ENCODE assay signal across 30 mouse cellular contexts in the genomic region with DNA sequence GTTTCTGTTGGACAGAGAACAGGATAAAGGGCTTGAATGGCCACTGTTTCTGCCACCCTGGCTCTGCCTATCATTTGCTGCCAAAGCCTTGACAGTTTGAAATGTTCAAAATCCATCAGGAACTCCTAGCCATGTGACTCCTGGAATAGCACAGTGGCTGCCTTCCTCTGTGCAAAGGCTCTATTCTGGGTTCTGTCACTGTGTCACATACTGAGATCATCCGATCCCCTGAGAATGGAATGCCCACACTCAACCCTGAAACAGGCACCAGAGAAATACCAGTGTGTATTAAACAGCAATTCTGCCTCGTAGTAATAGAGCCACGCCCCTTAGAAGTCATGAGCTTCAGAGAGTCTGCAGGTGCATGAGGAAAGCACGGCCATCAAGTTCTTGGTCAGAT. TPM values are rescaled to one million over a fixed set of nuclear protein-coding genes. Genes with fewer than 3 reads are reported as not detected.
DNase-seq lines count a peak whose midpoint lies in the region; ATAC-seq and TF ChIP-seq lines count a peak whose summit lies in the region.
"Had no signal": no experiment of that assay in that cellular context is flagged by ENCODE, and none has a peak within 500 bp of the region (broad histone marks: within the 10 kb centered on the region; RNA-seq: fewer than 3 reads in every experiment).

No protein-coding gene starts in this region.

- H3K27me3 ChIP-seq in forebrain, postnatal 0 days (ENCODE audit: insufficient read depth, low read length) = no peaks in the 10 kb centered on the region
- no peaks in the 10 kb centered on the region for H3K27me3 ChIP-seq in forebrain, embryonic 16.5 days (replicated peaks; ENCODE audit: control insufficient read depth, insufficient read depth, low read length)
- H3K27me3 ChIP-seq in heart, embryonic 12.5 days (replicated peaks) = no peaks in the 10 kb centered on the region
- H3K27me3 ChIP-seq in heart, postnatal 0 days (ENCODE audit: control insufficient read depth, insufficient read depth, low read length) = no peaks in the 10 kb centered on the region
- H3K27me3 ChIP-seq in heart, adult 2 months (ENCODE audit: control insufficient read depth, insufficient read depth, low read length) = no peaks in the 10 kb centered on the region
- H3K27me3 ChIP-seq in myocyte (ENCODE audit: control insufficient read depth, insufficient read depth, insufficient read length) = no peaks in the 10 kb centered on the region
- H3K27me3 ChIP-seq: hindbrain, embryonic 12.5 days; intestine, embryonic 15.5 days; liver, embryonic 12.5 days; midbrain, embryonic 12.5 days; neural tube, embryonic 15.5 days; stomach, embryonic 15.5 days had no signal

- intact Hi-C loops in heart, postnatal 10 days (cut with DNase I) = no loop called here
- intact Hi-C loops in heart, adult 2 months (cut with DNase I) = no loop called here

- no peaks in the 10 kb centered on the region for H3K4me1 ChIP-seq in forebrain, postnatal 0 days (ENCODE audit: insufficient read depth)
- H3K4me1 ChIP-seq in forebrain, embryonic 16.5 days (replicated peaks; ENCODE audit: control insufficient read depth, insufficient read depth, low read length) = no peaks in the 10 kb centered on the region
- H3K4me1 ChIP-seq in heart, embryonic 12.5 days (replicated peaks) = peaks cover 27% of the 10 kb centered on the region
- peaks cover 15% of the 10 kb centered on the region for H3K4me1 ChIP-seq in heart, postnatal 0 days (ENCODE audit: control insufficient read depth, insufficient read depth)
- H3K4me1 ChIP-seq in heart, adult 2 months (ENCODE audit: control insufficient read depth, insufficient read depth, low read length) = peaks cover 3% of the 10 kb centered on the region; the same call in 1 of the 2 replicates
- H3K4me1 ChIP-seq: hindbrain, embryonic 12.5 days; intestine, embryonic 15.5 days; liver, embryonic 12.5 days; neural tube, embryonic 15.5 days; stomach, embryonic 15.5 days had no signal

- 82% methylated on average over 4 of the region's 4 CpGs for WGBS in forebrain, postnatal 0 days
- WGBS in forebrain, embryonic 16.5 days = 90% methylated on average over 4 of the region's 4 CpGs
- WGBS in heart, embryonic 12.5 days = 60% methylated on average over 4 of the region's 4 CpGs
- 35% methylated on average over 4 of the region's 4 CpGs for WGBS in heart, postnatal 0 days
- 64% methylated on average over 4 of the region's 4 CpGs for WGBS in heart, adult 2 months

- no peaks in the 10 kb centered on the region for H3K79me2 ChIP-seq in heart, adult 2 months (replicated peaks; ENCODE audit: control insufficient read depth, insufficient read depth, low read length)
- H3K79me2 ChIP-seq in myocyte (ENCODE audit: control insufficient read depth, insufficient read depth) = no peaks in the 10 kb centered on the region

- H3K4me3 ChIP-seq in forebrain, postnatal 0 days (ENCODE audit: low read depth, low read length) = no peak overlapping the region
- no peak overlapping the region for H3K4me3 ChIP-seq in forebrain, embryonic 16.5 days (replicated peaks; ENCODE audit: low read length)
- H3K4me3 ChIP-seq in heart, embryonic 12.5 days = no peak overlapping the region
- no peak overlapping the region for H3K4me3 ChIP-seq in heart, postnatal 0 days (ENCODE audit: low read depth, low read length)
- no peak overlapping the region for H3K4me3 ChIP-seq in heart, adult 2 months
- no peak overlapping the region for H3K4me3 ChIP-seq in myocyte
- H3K4me3 ChIP-seq: hindbrain, embryonic 12.5 days; intestine, embryonic 15.5 days; liver, embryonic 12.5 days; midbrain, embryonic 12.5 days; neural tube, embryonic 15.5 days; stomach, embryonic 15.5 days had no signal

- H3K9me3 ChIP-seq in forebrain, postnatal 0 days (ENCODE audit: low read length) = no peaks in the 10 kb centered on the region
- no peaks in the 10 kb centered on the region for H3K9me3 ChIP-seq in forebrain, embryonic 16.5 days (ENCODE audit: control insufficient read depth, low read length)
- no peaks in the 10 kb centered on the region for H3K9me3 ChIP-seq in heart, embryonic 12.5 days (replicated peaks)
- no peaks in the 10 kb centered on the region for H3K9me3 ChIP-seq in heart, postnatal 0 days (replicated peaks; ENCODE audit: control insufficient read depth, low read length)
- H3K9me3 ChIP-seq: G1E; hindbrain, embryonic 12.5 days; intestine, embryonic 15.5 days; liver, embryonic 12.5 days; midbrain, embryonic 12.5 days; neural tube, embryonic 15.5 days; stomach, embryonic 15.5 days had no signal

- H3K36me3 ChIP-seq in forebrain, postnatal 0 days (ENCODE audit: insufficient read depth) = peaks cover 25% of the 10 kb centered on the region
- H3K36me3 ChIP-seq in forebrain, embryonic 16.5 days (ENCODE audit: control insufficient read depth, insufficient read depth) = 0 out of 2 replicates have a peak, but pooled peaks cover 3% of the 10 kb centered on the region
- H3K36me3 ChIP-seq in heart, embryonic 12.5 days = peaks cover 23% of the 10 kb centered on the region; the same call in 1 of the 2 replicates
- H3K36me3 ChIP-seq in heart, postnatal 0 days (replicated peaks; ENCODE audit: control insufficient read depth, insufficient read depth, low read length) = peaks cover 12% of the 10 kb centered on the region; the same call in 1 of the 2 replicates
- no peaks in the 10 kb centered on the region for H3K36me3 ChIP-seq in heart, adult 2 months (ENCODE audit: control insufficient read depth, insufficient read depth, low read length)
- H3K36me3 ChIP-seq in myocyte (ENCODE audit: control insufficient read depth, insufficient read depth) = peaks cover 7% of the 10 kb centered on the region

- no peak overlapping the region for H3K4me2 ChIP-seq in forebrain, postnatal 0 days (ENCODE audit: low read depth)
- no peak overlapping the region for H3K4me2 ChIP-seq in forebrain, embryonic 16.5 days (ENCODE audit: low read length)
- H3K4me2 ChIP-seq in heart, embryonic 12.5 days = no peak overlapping the region
- no peak overlapping the region for H3K4me2 ChIP-seq in heart, postnatal 0 days (ENCODE audit: low read depth, low read length)
- peak overlapping the region; percentile 25 for H3K4me2 ChIP-seq in myocyte (ENCODE audit: low read depth)
- H3K4me2 ChIP-seq: hindbrain, embryonic 12.5 days; intestine, embryonic 15.5 days; liver, embryonic 12.5 days; midbrain, embryonic 12.5 days; neural tube, embryonic 15.5 days; stomach, embryonic 15.5 days had no signal

- 0 out of 2 replicates have a peak overlapping the region, but pooled peaks have one; percentile 6 for H3K9ac ChIP-seq in forebrain, postnatal 0 days
- no peak overlapping the region for H3K9ac ChIP-seq in forebrain, embryonic 16.5 days (replicated peaks; ENCODE audit: low read depth, low read length)
- H3K9ac ChIP-seq in heart, embryonic 12.5 days = 0 out of 2 replicates have a peak overlapping the region, but pooled peaks have one; percentile 32
- no peak overlapping the region for H3K9ac ChIP-seq in heart, postnatal 0 days (replicated peaks; ENCODE audit: low read depth, low read length)
- no peak overlapping the region for H3K9ac ChIP-seq in heart, adult 2 months (ENCODE audit: low read depth, low read length)
- H3K9ac ChIP-seq: hindbrain, embryonic 12.5 days; intestine, embryonic 15.5 days; liver, embryonic 12.5 days; liver, postnatal 0 days; midbrain, embryonic 12.5 days; neural tube, embryonic 15.5 days; stomach, embryonic 15.5 days had no signal

- no peak for DNase-seq in forebrain, postnatal 0 days
- no peak for DNase-seq in heart, postnatal 10 days
- DNase-seq in heart, postnatal 0 days (ENCODE audit: low spot score) = peak; percentile 63
- DNase-seq in heart, adult 2 months = no peak
- DNase-seq: adrenal gland, adult 8-10 months; cerebellum, adult 8-10 months; cerebellum, postnatal 25 days; gastrocnemius, postnatal 25 days; kidney, adult 2 months; kidney, postnatal 36 days; layer of hippocampus, postnatal 36 days; left cerebral cortex, postnatal 4 days; liver, postnatal 0 days; lung, postnatal 36 days; retina, postnatal 1 day; right cerebral cortex, postnatal 25 days; thymus, adult 18-20 months; thymus, postnatal 25 days had no signal

- TF ChIP-seq EP300 in heart, postnatal 0 days (IDR thresholded peaks at IDR 0.05; ENCODE audit: low read depth) = no peak
- TF ChIP-seq EP300 in heart, adult 2 months (IDR thresholded peaks at IDR 0.05; ENCODE audit: insufficient read depth, low read depth, low read length) = no peak

- no peak overlapping the region for H3ac ChIP-seq in myocyte (ENCODE audit: control insufficient read depth, insufficient read length)

- TF ChIP-seq CTCF in forebrain, postnatal 0 days (IDR thresholded peaks at IDR 0.05; ENCODE audit: low read depth) = no peak
- TF ChIP-seq CTCF in heart, postnatal 0 days (IDR thresholded peaks at IDR 0.05; ENCODE audit: low read depth) = no peak
- TF ChIP-seq CTCF in heart, adult 2 months (IDR thresholded peaks at IDR 0.05) = no peak

- no peak for ATAC-seq in forebrain, postnatal 0 days
- ATAC-seq in forebrain, embryonic 16.5 days = no peak
- peak; percentile 51; the same call in 1 of the 2 replicates for ATAC-seq in heart, embryonic 12.5 days (ENCODE audit: insufficient number of reproducible peaks, low FRiP score)
- ATAC-seq in heart, postnatal 0 days (ENCODE audit: insufficient read depth, low read depth) = peak; percentile 84
- ATAC-seq: forebrain, embryonic 14.5 days; hindbrain, postnatal 0 days; intestine, embryonic 15.5 days; liver, embryonic 12.5 days; liver, postnatal 0 days had no signal

- TF ChIP-seq POLR2A in heart, adult 2 months (IDR thresholded peaks at IDR 0.05; ENCODE audit: insufficient read depth, low read depth, low read length) = no peak
- TF ChIP-seq POLR2A in myocyte (IDR thresholded peaks at IDR 0.05; ENCODE audit: insufficient read length, low read depth) = no peak

- no peak overlapping the region for H3K27ac ChIP-seq in forebrain, postnatal 0 days (ENCODE audit: low read depth, low read length)
- H3K27ac ChIP-seq in forebrain, embryonic 16.5 days (ENCODE audit: low read length) = no peak overlapping the region
- peak overlapping the region; percentile 83 for H3K27ac ChIP-seq in heart, embryonic 12.5 days (ENCODE audit: poor library complexity, severe bottlenecking)
- H3K27ac ChIP-seq in heart, postnatal 0 days (ENCODE audit: low read depth) = peak overlapping the region; percentile 63
- H3K27ac ChIP-seq in heart, adult 2 months = no peak overlapping the region; the same call in 1 of the 2 replicates
- H3K27ac ChIP-seq: hindbrain, embryonic 12.5 days; hindbrain, postnatal 0 days; intestine, embryonic 15.5 days; liver, embryonic 12.5 days; midbrain, embryonic 12.5 days; neural tube, embryonic 15.5 days; stomach, embryonic 15.5 days had no signal

RNA-seq across cellular contexts. Expression of a gene that starts 33.5 kb away (rescaled TPM):
- total RNA-seq in forebrain, postnatal 0 days (2014; rRNA removed) = 30.6 and 36.1 TPM in 2 replicates
- 27.6 and 28.1 TPM in 2 replicates for polyA plus RNA-seq in forebrain, postnatal 0 days (2015; fragmentation: Nextera tagmentation; extraction: Ambion mirVana)
- polyA plus RNA-seq in forebrain, embryonic 16.5 days (2015; fragmentation: Nextera tagmentation; extraction: Ambion mirVana) = 28.0 and 28.1 TPM in 2 replicates
- polyA plus RNA-seq in heart, embryonic 12.5 days (2016; fragmentation: Nextera tagmentation; extraction: Ambion mirVana) = 23.8 and 24.1 TPM in 2 replicates
- 10 to 100 TPM; 20.8 to 22.4 TPM for total RNA-seq in heart, postnatal 10 days (2021)
- 13.6 and 23.2 TPM in 2 replicates for total RNA-seq in heart, postnatal 0 days (2014; rRNA removed; ENCODE audit: low replicate concordance)
- polyA plus RNA-seq in heart, postnatal 0 days (2015; fragmentation: Nextera tagmentation; extraction: Ambion mirVana) = 8.9 and 10.3 TPM in 2 replicates
- total RNA-seq in heart, adult 2 months (2021) = 10 to 100 TPM; 15.7 to 15.8 TPM
- polyA plus RNA-seq in heart, adult 2 months (2012; rRNA removed) = 24.9 and 27.0 TPM in 2 replicates
- 26.8 TPM for polyA plus RNA-seq in myocyte (2012; fragmentation: generic; extraction: Trizol)

Comparison
In these comparisons a context has a peak if more than half of its experiments do, and no peak if none do; other contexts are left out.
1. H3K27ac ChIP-seq: peak in heart, embryonic 12.5 days (single experiment) and heart, postnatal 0 days (single experiment); none in forebrain, postnatal 0 days (single experiment), forebrain, embryonic 16.5 days (single experiment) and heart, adult 2 months (single experiment).
2. H3K9ac ChIP-seq: peak in forebrain, postnatal 0 days (single experiment) and heart, embryonic 12.5 days (single experiment); none in forebrain, embryonic 16.5 days (single experiment), heart, postnatal 0 days (single experiment) and heart, adult 2 months (single experiment).
3. ATAC-seq: peak in heart, embryonic 12.5 days (single experiment) and heart, postnatal 0 days (single experiment); none in forebrain, postnatal 0 days (single experiment) and forebrain, embryonic 16.5 days (single experiment).